Mouse (Mus musculus) small intestine, adult 2 months (tissue): Measurements from ENCODE around the gene B3galt2.

Source experiments
- CTCF ChIP-seq: fragments of 200-500 bp; IDR thresholded peaks from 2 replicates; pipeline ENCODE4 v1.5.1; 2012; ENCODE audit warnings: low read depth, mild to moderate bottlenecking, control low read depth, inconsistent platforms, low read length, moderate library complexity, mixed read lengths; ENCODE audit not compliant: insufficient replicate concordance, insufficient read length; ENCODE audit errors: extremely low read depth
- POLR2A ChIP-seq: fragments of 200-500 bp; IDR thresholded peaks from 2 replicates; pipeline ENCODE4 v1.6.1; 2012; ENCODE audit warnings: low read depth, mild to moderate bottlenecking, control low read depth, inconsistent platforms, low read length, moderate library complexity

DNA sequence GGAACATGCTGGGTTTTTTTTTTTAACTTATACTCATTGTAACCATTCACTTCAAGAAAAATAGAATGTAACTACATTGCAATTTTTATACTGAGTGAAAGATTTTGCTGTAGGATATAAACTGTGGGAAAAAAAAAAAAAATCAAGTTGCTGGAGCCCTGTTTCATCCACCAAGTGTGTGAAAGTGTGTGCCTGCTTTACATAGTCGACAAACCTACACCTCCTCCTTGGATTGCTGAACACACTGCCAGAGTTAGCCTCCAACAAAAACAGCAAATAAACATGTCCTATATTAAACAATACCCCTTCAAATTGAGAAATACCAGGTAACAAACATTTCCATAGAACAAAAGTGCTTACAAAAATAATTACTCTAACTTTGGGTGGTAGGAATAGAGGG, 8.1 kb upstream of the B3galt2 start:
- TF ChIP-seq POLR2A (no peak), CTCF (no peak)
